Mouse (Mus musculus) splenic B cell, adult 2 months (primary cell): ENCODE measurements around the gene Rpl26.

ENCODE experiments used
- DNase-seq: peaks from one replicate; pipeline ENCODE4 v3.0.0-alpha.2; 2011; ENCODE audit warnings: low read depth, low spot score
- H3K27me3 ChIP-seq: 2 replicates; pipeline ENCODE4 v1.6.1; 2012; ENCODE audit warnings: mild to moderate bottlenecking, low read length, moderate library complexity, mixed read lengths; ENCODE audit not compliant: control insufficient read depth, poor library complexity, insufficient read depth, severe bottlenecking
- H3K36me3 ChIP-seq: 2 replicates; pipeline ENCODE4 v1.6.1; 2012; ENCODE audit warnings: mild to moderate bottlenecking, low read length, moderate library complexity, mixed read lengths; ENCODE audit not compliant: control insufficient read depth, poor library complexity, insufficient read depth, severe bottlenecking

The Rpl26 gene

GRCm38 (mm10) chr11:68955473-68955872 lies 54.1 kb downstream of the Rpl26 start:
- H3K27me3 ChIP-seq, result no peaks in the 10 kb centered on the region
- no peaks in the 10 kb centered on the region for H3K36me3 ChIP-seq
- DNase-seq, result no peak

- Histone ChIP-seq H3K36me3 (no peaks in the 10 kb centered on the region), H3K27me3 (no peaks in the 10 kb centered on the region)
- DNase-seq, result no peak
These were observed 54.7 kb downstream of the Rpl26 start for GRCm38 (mm10) chr11:68956107-68956506.
